Mouse (Mus musculus): ENCODE measurements around the gene Vdr. TPM values are rescaled to one million over a fixed set of nuclear protein-coding genes. Genes with fewer than 3 reads are reported as not detected.

Gene Vdr
- total RNA-seq (2015) (5.3 and 7.9 TPM in 2 replicates), total RNA-seq (2017) (1.7 and 1.9 TPM in 2 replicates)

DNA sequence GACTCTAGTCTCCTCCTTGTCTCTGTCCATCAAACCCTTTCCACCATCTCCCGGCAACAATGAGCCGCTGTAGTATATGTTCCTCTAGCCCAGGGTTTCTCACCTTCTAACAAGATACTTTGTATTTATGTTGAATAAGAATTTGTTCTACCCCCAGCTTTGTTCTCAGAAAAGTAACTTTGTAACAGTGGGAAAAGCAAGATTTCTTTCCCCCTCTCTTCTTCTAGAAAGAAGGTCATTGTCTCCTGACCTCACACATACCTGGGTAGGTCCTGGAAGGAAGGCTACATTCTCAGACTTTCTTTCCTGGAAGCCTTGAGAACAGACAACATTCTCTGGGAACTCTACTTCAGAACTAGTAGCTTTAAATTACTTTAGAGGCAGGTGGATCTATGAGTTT, at the start of gene Vdr:
TSS of gene Vdr (minus strand) at position 101 of the 400 bp plus-strand sequence.
- no peak for ATAC-seq (replicated peaks; ENCODE audit: poor library complexity)

DNA sequence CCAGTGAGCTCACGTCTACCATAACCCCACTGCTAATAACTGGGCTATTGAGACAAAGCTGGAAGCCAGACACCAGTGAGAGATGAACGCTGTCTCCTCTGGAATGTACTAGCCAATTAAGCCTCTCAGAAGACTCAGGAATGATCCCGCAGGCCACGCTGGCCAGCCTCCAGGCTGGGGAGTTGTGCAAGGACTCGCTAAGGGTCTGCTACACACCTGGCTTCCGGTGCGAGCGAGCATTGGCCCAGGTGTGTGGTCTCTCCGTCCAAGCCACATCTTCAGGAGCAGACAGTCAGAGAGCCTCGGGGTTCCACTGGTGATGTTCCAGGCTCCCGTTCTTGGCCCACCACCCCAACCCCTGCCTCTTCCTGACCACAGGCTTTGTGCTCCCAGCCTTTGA, 46.0 kb upstream of the Vdr start:
- ATAC-seq (replicated peaks; ENCODE audit: poor library complexity), result no peak

DNA sequence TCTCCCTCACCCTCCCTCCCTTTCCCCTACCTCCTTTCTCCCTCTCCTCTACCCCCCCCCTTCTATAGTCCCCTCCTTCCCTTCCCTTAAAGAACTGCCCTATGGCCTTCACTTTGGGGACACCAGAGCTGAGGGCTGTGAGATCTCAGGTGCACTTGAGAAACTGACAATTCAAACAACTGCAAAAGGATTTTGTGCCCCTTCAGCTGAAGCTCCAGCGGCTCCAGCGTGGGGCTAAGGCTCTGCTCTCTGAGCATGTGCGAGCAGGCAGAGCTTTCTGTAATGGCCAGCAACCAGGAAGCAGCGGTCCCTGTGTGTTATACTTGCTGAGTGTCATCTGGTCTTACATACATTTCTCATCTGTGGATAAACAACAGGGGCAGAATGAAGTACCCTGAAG, 45.3 kb upstream of the Vdr start:
- ATAC-seq (replicated peaks; ENCODE audit: poor library complexity), result no peak

- no peak for ATAC-seq (replicated peaks; ENCODE audit: poor library complexity)
Measured at GRCm38 (mm10) chr15:97955286-97955685, 44.9 kb upstream of the Vdr start.

DNA sequence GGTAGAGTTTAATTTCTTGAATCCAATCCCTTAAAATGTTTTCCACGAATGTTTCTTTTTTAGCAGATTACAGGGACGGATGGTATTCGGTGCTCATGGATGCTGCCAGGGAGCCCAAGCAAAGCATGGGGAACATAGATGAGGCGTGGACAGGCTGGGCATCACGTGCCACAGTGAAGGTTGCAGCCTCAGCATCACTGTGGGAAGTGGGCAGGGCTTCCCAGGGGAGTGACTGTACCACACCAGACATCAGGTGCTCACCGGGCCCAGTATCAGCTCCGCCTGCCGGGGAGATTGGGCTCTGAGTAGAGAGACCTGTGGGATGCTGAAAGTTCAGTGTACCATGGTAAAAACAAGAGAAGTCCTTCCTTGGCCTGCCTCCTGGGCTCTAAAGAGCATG, 44.2 kb upstream of the Vdr start:
- no peak for ATAC-seq (replicated peaks; ENCODE audit: poor library complexity)

GRCm38 (mm10) chr15:97952889-97953189, 42.4 kb upstream of the Vdr start:
- no peak for ATAC-seq (replicated peaks; ENCODE audit: poor library complexity)

GRCm38 (mm10) chr15:97952137-97952888, 41.9 kb upstream of the Vdr start:
- ATAC-seq (replicated peaks; ENCODE audit: poor library complexity), result peak; percentile 78

- ATAC-seq (replicated peaks; ENCODE audit: poor library complexity), result no peak
Measured at GRCm38 (mm10) chr15:97950240-97950639, 39.8 kb upstream of the Vdr start.

DNA sequence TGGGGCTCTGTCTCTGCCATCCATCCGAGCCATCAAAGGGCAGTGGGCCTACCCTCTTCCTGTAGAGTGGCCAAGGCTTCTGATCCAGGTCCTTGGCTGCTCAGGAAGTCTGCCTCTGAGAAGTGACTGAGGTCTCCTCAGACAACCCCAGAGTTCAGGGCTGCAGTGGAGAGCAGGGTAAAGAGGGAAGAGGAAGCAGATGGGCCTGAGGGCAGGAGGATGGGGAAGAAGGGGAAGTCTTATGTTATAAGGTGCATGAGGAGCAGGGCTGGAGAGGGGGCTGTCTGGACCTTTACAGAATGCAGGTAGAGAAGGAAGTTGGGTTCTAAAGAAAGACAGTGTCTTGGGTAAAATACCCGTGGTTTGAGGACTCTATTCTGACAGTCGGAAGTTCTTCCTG, 39.3 kb upstream of the Vdr start:
- ATAC-seq (replicated peaks; ENCODE audit: poor library complexity), result peak; percentile 76

DNA sequence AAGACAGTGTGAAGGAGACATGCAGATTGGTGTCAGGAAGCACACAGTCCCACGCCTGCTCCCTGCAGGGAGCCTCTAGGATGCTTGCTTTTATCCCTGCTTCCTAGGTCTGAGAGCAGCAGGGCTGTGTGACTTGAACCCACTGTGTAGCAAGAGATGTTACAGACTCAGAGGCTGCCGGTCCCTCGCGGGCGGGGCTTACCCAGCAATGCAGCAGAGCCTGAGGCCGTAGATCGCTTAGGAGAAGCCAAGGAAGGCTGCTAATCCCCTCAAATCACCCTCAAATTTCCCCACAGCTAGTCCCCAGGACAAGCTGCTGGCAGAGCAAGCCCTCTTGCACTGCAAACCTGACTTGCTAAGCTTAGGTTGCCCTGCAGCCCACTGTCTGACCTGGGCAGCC, 38.3 kb upstream of the Vdr start:
- ATAC-seq (replicated peaks; ENCODE audit: poor library complexity), result no peak

DNA sequence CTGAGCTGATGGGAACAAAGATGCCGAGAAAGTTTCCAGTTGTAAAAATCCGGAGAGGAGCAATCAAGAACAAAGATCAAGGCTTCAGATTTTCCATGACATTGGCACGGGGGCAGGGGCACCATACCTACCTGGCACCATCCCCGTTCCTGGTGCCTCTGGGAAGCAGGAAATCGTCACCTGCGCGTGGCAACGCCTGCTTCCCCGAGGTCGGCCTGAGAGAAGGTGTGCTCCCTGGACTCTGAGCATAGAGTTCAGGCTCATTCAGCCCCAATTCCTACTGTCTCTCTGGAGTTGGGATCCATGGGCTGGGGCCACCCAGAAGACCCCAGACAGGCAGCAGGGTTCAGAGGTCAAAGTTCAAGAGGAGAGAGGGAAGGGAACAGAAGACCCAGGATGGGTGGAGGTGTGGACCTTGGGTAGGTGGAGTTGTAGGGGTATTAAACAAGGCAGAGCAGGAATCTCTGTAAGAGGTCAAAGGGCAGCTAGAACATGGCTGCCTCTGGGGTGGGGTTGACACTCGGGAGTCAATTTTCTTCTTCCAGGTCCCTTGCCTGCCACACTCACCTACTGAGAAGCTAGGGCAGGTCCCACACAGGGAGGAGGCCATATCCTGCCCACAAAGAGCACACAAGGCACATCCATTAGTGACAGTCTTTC, 35.4 kb upstream of the Vdr start:
- no peak for ATAC-seq (replicated peaks; ENCODE audit: poor library complexity)

GRCm38 (mm10) chr15:97944919-97945574, 34.6 kb upstream of the Vdr start:
- no peak for ATAC-seq (replicated peaks; ENCODE audit: poor library complexity)

GRCm38 (mm10) chr15:97943356-97943755, 32.9 kb upstream of the Vdr start:
- ATAC-seq (replicated peaks; ENCODE audit: poor library complexity), result no peak

DNA sequence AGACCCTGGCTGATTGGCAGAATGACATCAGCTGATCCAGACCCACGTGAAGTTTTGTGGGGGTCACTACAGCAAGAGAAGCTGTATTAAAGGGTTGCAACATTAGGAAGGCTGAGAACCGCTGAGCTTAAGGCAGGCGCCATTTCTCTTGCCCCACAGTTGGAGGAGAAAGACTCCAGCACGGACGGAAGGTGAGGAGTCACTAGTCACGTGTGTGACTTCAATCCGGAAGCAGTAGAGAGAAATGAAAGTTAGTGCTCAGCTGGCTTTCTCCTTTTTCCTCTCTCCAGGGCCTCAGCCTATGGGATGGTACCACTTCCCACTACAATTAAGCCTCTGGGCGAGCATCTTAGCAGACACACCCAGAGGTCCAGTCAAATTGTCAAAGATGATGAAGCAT, 32.1 kb upstream of the Vdr start:
- 0 out of 2 replicates have a peak, but pooled peaks have one; percentile 37 for ATAC-seq (replicated peaks; ENCODE audit: poor library complexity)

DNA sequence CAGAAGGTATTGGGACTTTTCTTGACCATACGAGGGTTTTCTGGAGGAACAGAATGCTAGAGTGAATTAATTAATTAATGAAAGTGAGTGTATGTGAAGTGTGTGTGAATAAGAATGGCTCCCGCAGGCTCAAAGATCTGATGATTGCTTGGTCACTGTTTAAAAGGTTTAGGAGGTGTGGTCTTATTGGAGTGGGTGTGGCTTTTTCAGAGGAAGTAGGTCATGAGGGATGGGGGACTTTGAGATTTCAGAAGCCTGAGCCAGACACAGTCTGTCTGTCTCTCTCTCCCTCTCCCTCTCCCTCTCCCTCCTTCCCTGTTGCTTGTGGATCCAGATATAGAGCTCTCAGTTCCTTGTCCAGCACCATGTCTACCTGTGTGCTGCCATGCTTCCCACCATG, 30.9 kb upstream of the Vdr start:
- 0 out of 2 replicates have a peak, but pooled peaks have one; percentile 23 for ATAC-seq (replicated peaks; ENCODE audit: poor library complexity)

- no peak for ATAC-seq (replicated peaks; ENCODE audit: poor library complexity)
Measured at GRCm38 (mm10) chr15:97940088-97940487, 29.7 kb upstream of the Vdr start.

GRCm38 (mm10) chr15:97938580-97938979, 28.1 kb upstream of the Vdr start:
- no peak for ATAC-seq (replicated peaks; ENCODE audit: poor library complexity)

GRCm38 (mm10) chr15:97932441-97932840, 22.0 kb upstream of the Vdr start:
- no peak for ATAC-seq (replicated peaks; ENCODE audit: poor library complexity)

DNA sequence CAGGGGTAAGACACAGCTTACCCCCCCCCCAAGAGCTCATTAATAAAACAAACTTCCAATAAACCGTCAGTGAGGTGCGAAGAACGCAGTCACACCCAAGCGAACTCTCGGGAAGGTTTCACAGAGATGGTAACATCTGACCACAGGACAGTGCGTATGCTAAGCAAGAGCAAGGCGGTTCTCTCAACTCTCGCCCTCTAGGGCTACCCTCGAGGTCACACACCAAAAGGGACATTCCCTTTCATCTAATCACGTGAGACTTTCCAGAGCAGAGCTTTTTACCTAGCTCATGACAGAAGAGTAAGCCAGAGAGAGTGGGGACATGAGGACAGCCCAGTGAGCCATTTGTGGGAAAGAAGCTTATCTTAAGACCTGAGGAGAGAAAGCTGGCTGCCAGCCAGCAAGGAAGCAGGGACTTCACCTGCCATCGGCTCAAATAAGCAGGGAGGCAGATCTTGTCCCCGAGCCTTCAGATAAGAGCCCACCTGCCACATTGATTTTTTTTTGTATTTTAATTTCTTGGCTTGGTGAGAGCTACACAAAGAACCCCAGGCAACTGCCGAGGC, 18.9 kb upstream of the Vdr start:
- ATAC-seq (replicated peaks; ENCODE audit: poor library complexity), result 0 out of 2 replicates have a peak, but pooled peaks have one; percentile 3

DNA sequence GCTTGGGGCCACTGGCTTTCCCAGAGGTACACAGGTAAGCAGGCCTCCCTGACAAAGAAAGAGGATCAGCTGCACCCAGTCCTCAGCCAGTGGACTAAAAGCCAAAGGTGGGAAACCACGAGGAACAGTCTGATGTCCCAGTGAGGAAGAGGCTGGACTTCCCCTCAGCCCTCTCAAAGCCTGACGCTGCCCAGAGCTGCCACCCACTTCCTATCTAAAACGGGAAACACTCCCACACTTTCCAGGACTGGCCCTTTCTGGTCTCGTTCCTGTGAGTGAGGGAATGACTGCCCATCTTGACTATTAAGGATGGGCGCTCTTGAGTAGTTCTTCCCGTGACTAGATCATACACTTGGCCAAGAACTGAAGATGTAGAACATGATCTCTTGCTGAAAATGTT, 17.4 kb upstream of the Vdr start:
- ATAC-seq (replicated peaks; ENCODE audit: poor library complexity), result peak; percentile 75

GRCm38 (mm10) chr15:97927018-97927417, 16.6 kb upstream of the Vdr start:
- ATAC-seq (replicated peaks; ENCODE audit: poor library complexity), result no peak

GRCm38 (mm10) chr15:97922421-97922820, 12.0 kb upstream of the Vdr start:
- no peak for ATAC-seq (replicated peaks; ENCODE audit: poor library complexity)

All from megakaryocyte progenitor cell, adult 5-6 weeks (primary cell).